Mouse (Mus musculus) E14TG2a.4 (cell line): ENCODE results near the gene Aida.
"Not testable (repeated sequence)": the region's sequence is repeated elsewhere in the genome, so short reads cannot be mapped to it uniquely, and the experiment has no call there.

Experiments used
- H3K27me3 ChIP-seq: 2 replicates; pipeline ENCODE4 v1.6.1; 2014; ENCODE audit warnings: low read length, control low read depth; ENCODE audit not compliant: insufficient read depth
- H3K36me3 ChIP-seq: 2 replicates; pipeline ENCODE4 v1.6.1; 2014; ENCODE audit warnings: low read length, control low read depth; ENCODE audit not compliant: insufficient read depth
- H3K4me1 ChIP-seq: replicated peaks from 2 replicates; pipeline ENCODE4 v1.6.1; 2014; ENCODE audit warnings: low read depth, low read length, control low read depth
- H3K4me3 ChIP-seq: replicated peaks from 2 replicates; pipeline ENCODE4 v1.5.1; 2014; ENCODE audit warnings: mild to moderate bottlenecking, low read length
- H3K9me3 ChIP-seq: 2 replicates; pipeline ENCODE4 v1.6.1; 2014; ENCODE audit warnings: low read length, control low read depth
- CTCF ChIP-seq: conservative IDR thresholded peaks from 2 replicates; pipeline ENCODE4 v1.5.1; 2014; ENCODE audit warnings: low read length
- NANOG ChIP-seq: IDR thresholded peaks from 2 replicates; pipeline ENCODE4 v1.6.1; 2014; ENCODE audit warnings: borderline replicate concordance, low read length, mixed read lengths
- POU5F1 ChIP-seq: IDR thresholded peaks from 2 replicates; pipeline ENCODE4 v1.6.1; 2014; ENCODE audit warnings: low read length, borderline replicate concordance

Gene Aida

GRCm38 (mm10) chr1:183299161-183299560 lies 2.8 kb downstream of the Aida start:
- TF ChIP-seq CTCF (no peak), NANOG (no peak), POU5F1 (no peak)

GRCm38 (mm10) chr1:183307555-183307954 lies 11.2 kb downstream of the Aida start:
- TF ChIP-seq CTCF (no peak), POU5F1 (no peak), NANOG (no peak)
- no peaks in the 10 kb centered on the region for H3K27me3 ChIP-seq
- H3K4me3 ChIP-seq = no peak overlapping the region
- H3K36me3 ChIP-seq = peaks cover 32% of the 10 kb centered on the region
- no peaks in the 10 kb centered on the region for H3K9me3 ChIP-seq
- H3K4me1 ChIP-seq = no peaks in the 10 kb centered on the region

More at GRCm38 (mm10) chr1:183299161-183299560, 2.8 kb downstream of the Aida start:
- Histone ChIP-seq H3K4me1 (peaks cover 7% of the 10 kb centered on the region; the same call in 1 of the 2 replicates), H3K9me3 (no peaks in the 10 kb centered on the region), H3K27me3 (no peaks in the 10 kb centered on the region), H3K4me3 (no peak overlapping the region), H3K36me3 (peaks cover under 1% of the 10 kb centered on the region; the same call in 1 of the 2 replicates)

- no peak for TF ChIP-seq NANOG
- TF ChIP-seq POU5F1 = no peak
- TF ChIP-seq CTCF = no peak
- H3K9me3 ChIP-seq = no peaks in the 10 kb centered on the region
- no peaks in the 10 kb centered on the region for H3K4me1 ChIP-seq
- peaks cover 41% of the 10 kb centered on the region for H3K36me3 ChIP-seq
- no peak overlapping the region for H3K4me3 ChIP-seq
- H3K27me3 ChIP-seq = no peaks in the 10 kb centered on the region
Observed at GRCm38 (mm10) chr1:183308476-183308875, 12.1 kb downstream of the Aida start.

GRCm38 (mm10) chr1:183309601-183310000 lies 13.2 kb downstream of the Aida start:
- H3K9me3 ChIP-seq, H3K4me3 ChIP-seq, H3K27me3 ChIP-seq, H3K4me1 ChIP-seq: not testable (repeated sequence)
- H3K36me3 ChIP-seq = peaks cover 52% of the 10 kb centered on the region

- Histone ChIP-seq H3K27me3 (no peaks in the 10 kb centered on the region), H3K9me3 (no peaks in the 10 kb centered on the region), H3K4me3 (no peak overlapping the region), H3K4me1 (no peaks in the 10 kb centered on the region), H3K36me3 (peaks cover 70% of the 10 kb centered on the region)
- no peak for TF ChIP-seq NANOG
- TF ChIP-seq POU5F1 = no peak
- no peak for TF ChIP-seq CTCF
Observed at GRCm38 (mm10) chr1:183312076-183312475, 15.7 kb downstream of the Aida start.

GRCm38 (mm10) chr1:183315783-183316182 lies 19.4 kb downstream of the Aida start:
- Histone ChIP-seq H3K9me3 (no peaks in the 10 kb centered on the region), H3K27me3 (no peaks in the 10 kb centered on the region), H3K4me3 (no peak overlapping the region), H3K4me1 (no peaks in the 10 kb centered on the region), H3K36me3 (peaks cover 83% of the 10 kb centered on the region)
- TF ChIP-seq CTCF (peak; percentile 43), POU5F1 (no peak)

GRCm38 (mm10) chr1:183320708-183321107 lies 24.3 kb downstream of the Aida start:
- Histone ChIP-seq H3K4me3 (no peak overlapping the region), H3K36me3 (peaks cover 79% of the 10 kb centered on the region), H3K4me1 (peaks cover 14% of the 10 kb centered on the region), H3K27me3 (no peaks in the 10 kb centered on the region), H3K9me3 (no peaks in the 10 kb centered on the region)
- no peak for TF ChIP-seq CTCF
- TF ChIP-seq POU5F1 = no peak
- no peak for TF ChIP-seq NANOG

- not testable (repeated sequence) for H3K4me3 ChIP-seq, H3K9me3 ChIP-seq, H3K27me3 ChIP-seq
- H3K36me3 ChIP-seq = peaks cover 80% of the 10 kb centered on the region
- peaks cover 18% of the 10 kb centered on the region for H3K4me1 ChIP-seq
Observed at GRCm38 (mm10) chr1:183322496-183322895, 26.1 kb downstream of the Aida start.

- no peaks in the 10 kb centered on the region for H3K9me3 ChIP-seq
- no peak for TF ChIP-seq POU5F1
- no peak for TF ChIP-seq NANOG
- TF ChIP-seq CTCF = no peak
- no peaks in the 10 kb centered on the region for H3K27me3 ChIP-seq
- no peak overlapping the region for H3K4me3 ChIP-seq
- H3K4me1 ChIP-seq = peaks cover 26% of the 10 kb centered on the region
- peaks cover 81% of the 10 kb centered on the region for H3K36me3 ChIP-seq
Observed at GRCm38 (mm10) chr1:183323923-183324322, 27.5 kb downstream of the Aida start.

GRCm38 (mm10) chr1:183324433-183324832 lies 28.0 kb downstream of the Aida start:
- H3K4me1 ChIP-seq = peaks cover 26% of the 10 kb centered on the region
- TF ChIP-seq NANOG = peak; percentile 87
- TF ChIP-seq CTCF = no peak
- H3K36me3 ChIP-seq = peaks cover 81% of the 10 kb centered on the region
- no peaks in the 10 kb centered on the region for H3K9me3 ChIP-seq
- H3K4me3 ChIP-seq = no peak overlapping the region
- H3K27me3 ChIP-seq = no peaks in the 10 kb centered on the region
